Mouse (Mus musculus): Measurements from ENCODE around the gene Relb. TPM values are rescaled to one million over a fixed set of nuclear protein-coding genes. Genes with fewer than 3 reads are reported as not detected.

The Relb gene
- total and polyA plus RNA-seq, 3 experiments, result 44.0 to 59.6 (median 58.1) TPM

GRCm38 (mm10) chr7:19676662-19677061 lies 47.4 kb upstream of the Relb start:
- in situ Hi-C loops (cut with MboI; ENCODE audit: low pct_ligation_motif_present, low pct_unique_long_range_greater_than_20kb, low sequenced_read_pairs) (no loop called here), dilution Hi-C loops (cut with MboI; ENCODE audit: extremely low pct_ligation_motif_present, extremely low pct_unique_long_range_greater_than_20kb, low sequenced_read_pairs) (no loop called here)
- H3K27ac ChIP-seq (ENCODE audit: insufficient read depth, low read depth), result no peak overlapping the region
- no peak for TF ChIP-seq MXI1 (IDR thresholded peaks at IDR 0.05; ENCODE audit: low read depth, low read length)
- TF ChIP-seq USF1 (IDR thresholded peaks at IDR 0.05; ENCODE audit: low read depth, low read length), result no peak
- no peak for TF ChIP-seq MAZ (IDR thresholded peaks at IDR 0.05; ENCODE audit: low read depth, low read length)
- no peak for TF ChIP-seq CHD1 (IDR thresholded peaks at IDR 0.05; ENCODE audit: low read depth, low read length)
- no peak for TF ChIP-seq PAX5 (IDR thresholded peaks at IDR 0.05; ENCODE audit: low read length)
- no peak for TF ChIP-seq HCFC1 (IDR thresholded peaks at IDR 0.05; ENCODE audit: low read depth, low read length)
- no peak for TF ChIP-seq MYC (IDR thresholded peaks at IDR 0.05; ENCODE audit: low read depth, low read length)
- no peak for TF ChIP-seq SIN3A (IDR thresholded peaks at IDR 0.05; ENCODE audit: low read length)
- no peak for TF ChIP-seq MAX (IDR thresholded peaks at IDR 0.05; ENCODE audit: low read length)
- TF ChIP-seq ELF1 (IDR thresholded peaks at IDR 0.05; ENCODE audit: low read depth, low read length), result no peak
- no peak for TF ChIP-seq EP300 (IDR thresholded peaks at IDR 0.05; ENCODE audit: low read length)
- no peak for TF ChIP-seq JUND (conservative IDR thresholded peaks at IDR 0.05; ENCODE audit: low read depth, low read length)
- no peak for TF ChIP-seq ZMIZ1 (IDR thresholded peaks at IDR 0.05; ENCODE audit: low read depth, low read length)
- TF ChIP-seq NELFE (IDR thresholded peaks at IDR 0.05; ENCODE audit: low read depth, low read length), result no peak
- TF ChIP-seq BHLHE40 (IDR thresholded peaks at IDR 0.05; ENCODE audit: low read depth, low read length), result no peak
- TF ChIP-seq TBP (conservative IDR thresholded peaks at IDR 0.05; ENCODE audit: low read depth, low read length), result no peak
- no peak overlapping the region for H3K4me3 ChIP-seq (replicated peaks in 1 of 3; ENCODE audit: low read depth in 2 of 3, low read length in 2 of 3, poor library complexity in 1 of 3)
- no peak for DNase-seq (ENCODE audit: extremely low read depth)
- no peak overlapping the region for H3K4me2 ChIP-seq (ENCODE audit: insufficient read depth, low read depth, poor library complexity, severe bottlenecking)
- peaks cover 3% of the 10 kb centered on the region for H3K27me3 ChIP-seq (replicated peaks)
- H3K4me1 ChIP-seq (ENCODE audit: control insufficient read depth in 1 of 2, insufficient read depth in 2 of 2), result no peaks in the 10 kb centered on the region
- H3K9me3 ChIP-seq (replicated peaks; ENCODE audit: low read length), result no peaks in the 10 kb centered on the region
- H3K79me2 ChIP-seq (replicated peaks; ENCODE audit: control insufficient read depth, extremely low read depth, insufficient read depth, poor library complexity, severe bottlenecking), result no peaks in the 10 kb centered on the region
- no peaks in the 10 kb centered on the region for H3K36me3 ChIP-seq (replicated peaks in 1 of 2; ENCODE audit: control insufficient read depth in 1 of 2, insufficient read depth in 1 of 2, low read length in 1 of 2)
- no peak overlapping the region for H3K9ac ChIP-seq (ENCODE audit: insufficient read depth, low read depth)

- H3K4me3 ChIP-seq (replicated peaks in 1 of 3; ENCODE audit: low read depth in 2 of 3, low read length in 2 of 3, poor library complexity in 1 of 3), result no peak overlapping the region
- H3K4me1 ChIP-seq (ENCODE audit: control insufficient read depth in 1 of 2, insufficient read depth in 2 of 2), result no peaks in the 10 kb centered on the region
- no peaks in the 10 kb centered on the region for H3K79me2 ChIP-seq (replicated peaks; ENCODE audit: control insufficient read depth, extremely low read depth, insufficient read depth, poor library complexity, severe bottlenecking)
- dilution Hi-C loops (cut with MboI; ENCODE audit: extremely low pct_ligation_motif_present, extremely low pct_unique_long_range_greater_than_20kb, low sequenced_read_pairs) (no loop called here), in situ Hi-C loops (cut with MboI; ENCODE audit: low pct_ligation_motif_present, low pct_unique_long_range_greater_than_20kb, low sequenced_read_pairs) (no loop called here)
- H3K4me2 ChIP-seq (ENCODE audit: insufficient read depth, low read depth, poor library complexity, severe bottlenecking), result no peak overlapping the region
- H3K9me3 ChIP-seq (replicated peaks; ENCODE audit: low read length), result no peaks in the 10 kb centered on the region
- no peak for DNase-seq (ENCODE audit: extremely low read depth)
- H3K27me3 ChIP-seq (replicated peaks), result peaks cover 3% of the 10 kb centered on the region
- H3K27ac ChIP-seq (ENCODE audit: insufficient read depth, low read depth), result no peak overlapping the region
- H3K9ac ChIP-seq (ENCODE audit: insufficient read depth, low read depth), result no peak overlapping the region
- no peaks in the 10 kb centered on the region for H3K36me3 ChIP-seq (replicated peaks in 1 of 2; ENCODE audit: control insufficient read depth in 1 of 2, insufficient read depth in 1 of 2, low read length in 1 of 2)
- TF ChIP-seq TBP (conservative IDR thresholded peaks at IDR 0.05; ENCODE audit: low read depth, low read length), result no peak
- TF ChIP-seq MAFK (IDR thresholded peaks at IDR 0.05; ENCODE audit: insufficient replicate concordance, low read length), result no peak
- no peak for TF ChIP-seq CHD1 (IDR thresholded peaks at IDR 0.05; ENCODE audit: low read depth, low read length)
- TF ChIP-seq CHD2 (IDR thresholded peaks at IDR 0.05; ENCODE audit: low read length), result no peak
- no peak for TF ChIP-seq NELFE (IDR thresholded peaks at IDR 0.05; ENCODE audit: low read depth, low read length)
- TF ChIP-seq IRF4 (IDR thresholded peaks at IDR 0.05; ENCODE audit: low read depth, low read length), result no peak
- no peak for TF ChIP-seq POLR2AphosphoS2 (IDR thresholded peaks at IDR 0.05; ENCODE audit: low read depth, low read length)
- no peak for TF ChIP-seq TCF12 (IDR thresholded peaks at IDR 0.05; ENCODE audit: low read depth, low read length)
- TF ChIP-seq ELF1 (IDR thresholded peaks at IDR 0.05; ENCODE audit: low read depth, low read length), result no peak
- no peak for TF ChIP-seq POLR2A (IDR thresholded peaks at IDR 0.05; ENCODE audit: low read depth, low read length)
- TF ChIP-seq NRF1 (IDR thresholded peaks at IDR 0.05; ENCODE audit: low read depth, low read length), result no peak
- TF ChIP-seq MYC (IDR thresholded peaks at IDR 0.05; ENCODE audit: low read depth, low read length), result no peak
- TF ChIP-seq JUN (IDR thresholded peaks at IDR 0.05; ENCODE audit: insufficient read depth, low read depth, low read length), result no peak
- TF ChIP-seq MXI1 (IDR thresholded peaks at IDR 0.05; ENCODE audit: low read depth, low read length), result no peak
- TF ChIP-seq CTCF (conservative IDR thresholded peaks at IDR 0.05 in 1 of 2, IDR thresholded peaks at IDR 0.05 in 1 of 2; ENCODE audit: low read depth in 2 of 2, low read length in 2 of 2), result no peak
- TF ChIP-seq PAX5 (IDR thresholded peaks at IDR 0.05; ENCODE audit: low read length), result no peak
Measured at GRCm38 (mm10) chr7:19675824-19676223, 46.6 kb upstream of the Relb start.
